In genomic region chr4:104178067-104178466, GRCm38 (mm10) we compare ENCODE assay signal across 29 mouse cellular contexts.
DNase-seq lines count a peak whose midpoint lies in the region; ATAC-seq lines count a peak whose summit lies in the region.
"Had no signal": no experiment of that assay in that cellular context is flagged by ENCODE, and none has a peak within 500 bp of the region (broad histone marks: within the 10 kb centered on the region; RNA-seq: fewer than 3 reads in every experiment).

No protein-coding gene starts in this region.

- no peak overlapping the region for H3K4me2 ChIP-seq in forebrain, embryonic 14.5 days (ENCODE audit: low read length)
- H3K4me2 ChIP-seq: embryonic facial prominence, embryonic 13.5 days; embryonic facial prominence, embryonic 15.5 days; forebrain, embryonic 12.5 days; forebrain, embryonic 15.5 days had no signal

- 61% methylated on average over 3 of the region's 3 CpGs for WGBS in forebrain, embryonic 14.5 days

- H3K27ac ChIP-seq in forebrain, embryonic 14.5 days (ENCODE audit: low read depth, low read length), result no peak overlapping the region
- H3K27ac ChIP-seq: embryonic facial prominence, embryonic 13.5 days; embryonic facial prominence, embryonic 15.5 days; forebrain, embryonic 10.5 days; forebrain, embryonic 12.5 days; forebrain, embryonic 15.5 days had no signal

- no peaks in the 10 kb centered on the region for H3K9me3 ChIP-seq in forebrain, embryonic 14.5 days (replicated peaks; ENCODE audit: control insufficient read depth, low read length)
- H3K9me3 ChIP-seq: embryonic facial prominence, embryonic 13.5 days; embryonic facial prominence, embryonic 15.5 days; forebrain, embryonic 10.5 days; forebrain, embryonic 12.5 days; forebrain, embryonic 15.5 days had no signal

- H3K36me3 ChIP-seq in forebrain, embryonic 14.5 days (ENCODE audit: control insufficient read depth, insufficient read depth, low read length), result no peaks in the 10 kb centered on the region
- H3K36me3 ChIP-seq: embryonic facial prominence, embryonic 13.5 days; embryonic facial prominence, embryonic 15.5 days; forebrain, embryonic 10.5 days; forebrain, embryonic 12.5 days; forebrain, embryonic 15.5 days; G1E had no signal

- H3K4me1 ChIP-seq in forebrain, embryonic 14.5 days (ENCODE audit: control insufficient read depth, insufficient read depth, low read length), result no peaks in the 10 kb centered on the region
- H3K4me1 ChIP-seq: embryonic facial prominence, embryonic 13.5 days; embryonic facial prominence, embryonic 15.5 days; forebrain, embryonic 10.5 days; forebrain, embryonic 12.5 days; forebrain, embryonic 15.5 days had no signal

- no peaks in the 10 kb centered on the region for H3K27me3 ChIP-seq in forebrain, embryonic 14.5 days (replicated peaks; ENCODE audit: control insufficient read depth, insufficient read depth, low read length)
- H3K27me3 ChIP-seq: CH12.LX; embryonic facial prominence, embryonic 13.5 days; embryonic facial prominence, embryonic 15.5 days; forebrain, embryonic 12.5 days; forebrain, embryonic 15.5 days; Patski had no signal

- ATAC-seq in frontal cortex, adult (ENCODE audit: low TSS enrichment), result peak; percentile 88
- no peak for ATAC-seq in forebrain, embryonic 14.5 days
- ATAC-seq: activated CD4-positive, CD25-positive, alpha-beta regulatory T cell, adult 4 months; CD4-positive, CD25-positive, alpha-beta regulatory T cell, adult 4 months; forebrain, embryonic 15.5 days; forebrain, postnatal 0 days; Patski had no signal

- H3K4me3 ChIP-seq in forebrain, embryonic 14.5 days (ENCODE audit: low read depth, low read length), result no peak overlapping the region
- H3K4me3 ChIP-seq: embryonic facial prominence, embryonic 13.5 days; embryonic facial prominence, embryonic 15.5 days; erythroblast, embryonic 14.5 days; forebrain, embryonic 10.5 days; forebrain, embryonic 12.5 days; forebrain, embryonic 15.5 days had no signal

- intact Hi-C loops in left cerebral cortex, postnatal 4 days (cut with DNase I), result no loop called here

- no peak overlapping the region for H3K9ac ChIP-seq in forebrain, embryonic 14.5 days (ENCODE audit: low read length)
- H3K9ac ChIP-seq: embryonic facial prominence, embryonic 13.5 days; embryonic facial prominence, embryonic 15.5 days; forebrain, embryonic 12.5 days; forebrain, embryonic 15.5 days; forebrain, postnatal 0 days had no signal

- DNase-seq in frontal cortex, postnatal 10 days (ENCODE audit: low spot score in 2 of 2), result no peak
- peak; percentile 26 for DNase-seq in left cerebral cortex, adult 11 months (ENCODE audit: low spot score)
- no peak for DNase-seq in left cerebral cortex, postnatal 4 days
- DNase-seq in brain, adult 2 months (ENCODE audit: low read depth, low spot score), result peak; percentile 47
- no peak for DNase-seq in forebrain, embryonic 14.5 days (ENCODE audit: low spot score)
- DNase-seq: adrenal gland, adult 8-10 months; adrenal gland, postnatal 14 days; adrenal gland, postnatal 36 days; B cell, adult 2 months; cerebellum, adult 11 months; cerebellum, adult 18-20 months; cerebellum, adult 8-10 months; cerebellum, adult 9-11 months; cerebellum, postnatal 14 days; cerebellum, postnatal 36 days; embryo, embryonic 11 days; forebrain, postnatal 0 days had no signal

Comparison
In these comparisons a context has a peak if more than half of its experiments do, and no peak if none do; other contexts are left out.
1. DNase-seq: peak in left cerebral cortex, adult 11 months (single experiment) and brain, adult 2 months (single experiment); none in frontal cortex, postnatal 10 days (0 of 2), left cerebral cortex, postnatal 4 days (single experiment) and forebrain, embryonic 14.5 days (single experiment).